8 mouse cellular contexts compared by ENCODE assay signal in genomic region chr2:129908701-129909425, GRCm38 (mm10).
DNase-seq lines count a peak whose midpoint lies in the region; ATAC-seq and TF ChIP-seq lines count a peak whose summit lies in the region.

No protein-coding gene starts in this region.

- no peaks in the 10 kb centered on the region for H3K36me3 ChIP-seq in heart, embryonic 10.5 days
- H3K36me3 ChIP-seq in kidney, postnatal 0 days (ENCODE audit: insufficient read depth, low read length): no peaks in the 10 kb centered on the region
- H3K36me3 ChIP-seq in limb, embryonic 15.5 days: no peaks in the 10 kb centered on the region

- intact Hi-C loops in heart, postnatal 25 days (cut with DNase I): loop anchor here (10.0 kb wide), 1 partner anchor 336 kb away; no protein-coding TSS in a partner anchor

- peak overlapping the region; percentile 58 for H3K4me3 ChIP-seq in heart, embryonic 10.5 days
- H3K4me3 ChIP-seq in kidney, postnatal 0 days (replicated peaks; ENCODE audit: low read depth, low read length): peak overlapping the region; percentile 17; the same call in 1 of the 2 replicates
- peak overlapping the region; percentile 31 for H3K4me3 ChIP-seq in limb, embryonic 15.5 days

- H3K9me3 ChIP-seq in heart, embryonic 10.5 days: no peaks in the 10 kb centered on the region
- no peaks in the 10 kb centered on the region for H3K9me3 ChIP-seq in kidney, postnatal 0 days (replicated peaks; ENCODE audit: low read length)
- H3K9me3 ChIP-seq in limb, embryonic 15.5 days: no peaks in the 10 kb centered on the region

- H3K4me2 ChIP-seq in kidney, postnatal 0 days (ENCODE audit: low read length): peak overlapping the region; percentile 48
- peak overlapping the region; percentile 53 for H3K4me2 ChIP-seq in limb, embryonic 15.5 days

- peaks cover 6% of the 10 kb centered on the region; the same call in 1 of the 2 replicates for H3K27me3 ChIP-seq in heart, embryonic 10.5 days (ENCODE audit: insufficient read depth, poor library complexity, severe bottlenecking)
- H3K27me3 ChIP-seq in kidney, postnatal 0 days (ENCODE audit: insufficient read depth, low read length): no peaks in the 10 kb centered on the region
- H3K27me3 ChIP-seq in limb, embryonic 15.5 days: peaks cover 10% of the 10 kb centered on the region

- no peak overlapping the region for H3K9ac ChIP-seq in kidney, postnatal 0 days (ENCODE audit: low read depth, low read length)
- no peak overlapping the region for H3K9ac ChIP-seq in limb, embryonic 15.5 days

- H3K27ac ChIP-seq in heart, embryonic 10.5 days: peak overlapping the region; percentile 60
- no peak overlapping the region for H3K27ac ChIP-seq in kidney, postnatal 0 days
- no peak overlapping the region for H3K27ac ChIP-seq in limb, embryonic 15.5 days

- peak; percentile 79 for DNase-seq in heart, embryonic 10.5 days (ENCODE audit: low spot score)
- no peak for DNase-seq in heart, postnatal 25 days (ENCODE audit: low spot score)
- peak; percentile 56 for DNase-seq in cerebellum, adult 9-10 months
- peak; percentile 86 for DNase-seq in forelimb bud, embryonic 11.5 days (ENCODE audit: low read depth, low spot score)
- DNase-seq in kidney, postnatal 0 days (ENCODE audit: low spot score): peak; percentile 51
- DNase-seq in right cerebral cortex, postnatal 4 days: peak; percentile 63
- DNase-seq in thymus, postnatal 10 days (ENCODE audit: low spot score in 2 of 2): no peak

- H3K4me1 ChIP-seq in heart, embryonic 10.5 days: peaks cover 14% of the 10 kb centered on the region; the same call in 1 of the 2 replicates
- H3K4me1 ChIP-seq in kidney, postnatal 0 days (replicated peaks; ENCODE audit: insufficient read depth, low read length): 0 out of 2 replicates have a peak, but pooled peaks cover 4% of the 10 kb centered on the region
- peaks cover 14% of the 10 kb centered on the region for H3K4me1 ChIP-seq in limb, embryonic 15.5 days

- WGBS in heart, embryonic 10.5 days: 4% methylated on average over 28 of the region's 28 CpGs
- 3% methylated on average over 28 of the region's 28 CpGs for WGBS in kidney, postnatal 0 days
- 4% methylated on average over 28 of the region's 28 CpGs for WGBS in limb, embryonic 15.5 days

- TF ChIP-seq CTCF in kidney, postnatal 0 days (IDR thresholded peaks at IDR 0.05; ENCODE audit: low read depth): no peak

- peak; percentile 54 for ATAC-seq in kidney, postnatal 0 days (replicated peaks; ENCODE audit: low FRiP score, low read depth)
- ATAC-seq in limb, embryonic 15.5 days (ENCODE audit: insufficient number of reproducible peaks, low FRiP score, low TSS enrichment, low read depth): 0 out of 2 replicates have a peak, but pooled peaks have one; percentile 19

Comparison
In these comparisons a context has a peak if more than half of its experiments do, and no peak if none do; other contexts are left out.
1. DNase-seq: peak in heart, embryonic 10.5 days (single experiment), cerebellum, adult 9-10 months (single experiment), forelimb bud, embryonic 11.5 days (single experiment), kidney, postnatal 0 days (single experiment) and right cerebral cortex, postnatal 4 days (single experiment); none in heart, postnatal 25 days (single experiment) and thymus, postnatal 10 days (0 of 2).
2. Peak in every context shown above with its lines, with median percentiles within 50 percentile points of each other: H3K4me3 ChIP-seq.